Mouse (Mus musculus) bone marrow macrophage, adult 2 months (primary cell): ENCODE data around the gene Notch2. TPM values are rescaled to one million over a fixed set of nuclear protein-coding genes. Genes with fewer than 3 reads are reported as not detected.
"Not testable (repeated sequence)": the region's sequence is repeated elsewhere in the genome, so short reads cannot be mapped to it uniquely, and the experiment has no call there.

Experiments
- H3K27ac ChIP-seq: 2 replicates; pipeline ENCODE4 v1.5.1; 2012; ENCODE audit warnings: low read depth, low read length; ENCODE audit not compliant: insufficient read depth
- H3K4me1 ChIP-seq: 2 replicates; pipeline ENCODE4 v1.6.1; 2012; ENCODE audit warnings: low read length; ENCODE audit not compliant: control insufficient read depth, insufficient read depth
- H3K4me3 ChIP-seq: 2 replicates; pipeline ENCODE4 v1.5.1; 2012; ENCODE audit warnings: mild to moderate bottlenecking, low read length, moderate library complexity; ENCODE audit not compliant: insufficient read depth
- CTCF ChIP-seq: IDR thresholded peaks from 2 replicates; pipeline ENCODE4 v1.5.1; 2012; ENCODE audit warnings: low read depth, mild to moderate bottlenecking, low read length, moderate library complexity
- POLR2A ChIP-seq: IDR thresholded peaks from 2 replicates; pipeline ENCODE4 v1.6.1; 2012; ENCODE audit warnings: mild to moderate bottlenecking, low read depth, low read length, borderline replicate concordance
- polyA plus RNA-seq: library from polyadenylated mRNA; stranded (reverse); fragments of >200 nt; gene quantifications from 2 replicates; pipeline ENCODE4 v1.2.4, GENCODE M21; 2012; ENCODE audit not compliant: missing spikeins, insufficient read depth, insufficient read length

The Notch2 gene
- polyA plus RNA-seq, 1 experiment = 82.2 TPM

GRCm38 (mm10) chr3:98039666-98040456, 26.5 kb downstream of the Notch2 start:
- H3K27ac ChIP-seq = no peak overlapping the region
- TF ChIP-seq CTCF = 0 out of 2 replicates have a peak, but pooled peaks have one; percentile 2
- TF ChIP-seq POLR2A = no peak
- peaks cover 57% of the 10 kb centered on the region for H3K4me1 ChIP-seq
- H3K4me3 ChIP-seq = no peak overlapping the region

- peaks cover 56% of the 10 kb centered on the region for H3K4me1 ChIP-seq
- no peak overlapping the region for H3K4me3 ChIP-seq
- no peak overlapping the region for H3K27ac ChIP-seq
- no peak for TF ChIP-seq CTCF
- no peak for TF ChIP-seq POLR2A
These were observed 27.5 kb downstream of the Notch2 start for GRCm38 (mm10) chr3:98040836-98041235.

DNA sequence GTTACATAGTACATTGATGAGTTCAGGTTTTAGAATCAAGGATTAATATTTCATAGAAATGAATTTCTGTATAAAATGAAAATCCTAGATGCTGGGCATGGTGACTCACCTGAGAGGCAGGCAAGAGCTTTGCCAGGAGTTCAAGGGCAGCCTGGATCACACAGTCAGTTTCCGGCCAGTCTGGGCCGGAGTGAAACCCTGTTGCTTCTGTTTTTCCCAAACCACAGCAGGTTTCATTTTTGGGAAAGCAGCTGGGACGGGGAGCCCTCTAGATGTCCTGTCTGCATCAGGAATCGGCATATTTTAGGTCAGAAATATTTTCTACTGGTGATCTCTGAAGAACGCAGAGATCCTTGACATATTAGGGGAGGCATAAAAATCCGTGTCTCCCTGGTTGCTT, 29.0 kb downstream of the Notch2 start:
- TF ChIP-seq POLR2A (no peak), CTCF (no peak)
- H3K4me3 ChIP-seq = no peak overlapping the region
- peaks cover 67% of the 10 kb centered on the region for H3K4me1 ChIP-seq
- no peak overlapping the region for H3K27ac ChIP-seq

GRCm38 (mm10) chr3:98042955-98043456, 29.7 kb downstream of the Notch2 start:
- Histone ChIP-seq H3K4me3 (no peak overlapping the region), H3K27ac (no peak overlapping the region), H3K4me1 (peaks cover 72% of the 10 kb centered on the region)
- TF ChIP-seq CTCF (no peak), POLR2A (no peak)

DNA sequence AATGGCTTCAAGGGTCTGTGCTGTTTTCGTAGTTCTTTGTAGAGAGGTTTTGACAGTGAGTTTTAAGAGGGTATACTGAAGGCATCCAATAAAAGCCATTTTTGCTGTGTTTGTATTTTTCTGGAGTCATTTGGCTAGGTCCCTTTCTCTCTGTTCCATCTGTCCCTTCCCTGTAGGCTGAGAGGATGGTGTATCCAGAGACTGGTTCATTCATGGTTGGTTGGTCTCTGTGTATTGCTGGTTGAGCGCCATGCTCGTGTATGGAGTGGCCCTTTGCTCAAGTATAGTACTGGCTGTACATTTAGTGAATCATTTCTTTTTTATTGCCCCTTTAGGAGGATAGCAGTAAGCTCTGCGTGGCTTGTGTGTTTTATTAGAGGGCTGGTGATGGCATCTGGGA, 30.3 kb downstream of the Notch2 start:
- no peak overlapping the region for H3K27ac ChIP-seq
- peaks cover 67% of the 10 kb centered on the region for H3K4me1 ChIP-seq
- no peak for TF ChIP-seq POLR2A
- no peak for TF ChIP-seq CTCF
- no peak overlapping the region for H3K4me3 ChIP-seq

DNA sequence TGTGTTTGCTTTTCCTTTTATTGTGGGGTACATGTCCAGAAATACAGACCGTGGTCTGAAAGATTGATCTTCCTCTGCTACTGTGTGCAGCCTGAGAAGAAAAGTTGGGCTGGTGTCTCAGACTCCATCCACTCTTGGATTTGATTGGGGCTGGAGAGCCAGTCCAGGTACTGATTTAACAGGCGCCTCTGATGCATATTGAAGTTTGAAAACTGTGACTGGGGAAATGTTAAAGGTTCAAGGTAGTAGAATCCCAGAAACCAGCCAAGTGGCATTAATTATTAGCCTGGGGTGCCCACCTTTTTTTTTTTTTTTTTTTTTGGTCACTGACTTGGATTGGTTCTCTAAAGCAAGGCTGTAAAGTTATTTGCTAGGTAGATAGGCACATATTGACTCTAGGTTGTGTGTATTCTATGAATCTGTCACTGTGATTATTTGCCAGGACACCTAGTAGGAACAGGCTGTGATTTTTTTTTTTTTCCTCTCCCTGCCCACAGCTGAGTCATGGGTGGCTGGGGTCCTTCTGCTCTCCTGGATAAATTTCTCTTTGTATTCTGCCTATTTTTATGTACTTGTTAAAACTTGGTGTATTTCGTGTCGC, 31.5 kb downstream of the Notch2 start:
- H3K4me3 ChIP-seq = no peak overlapping the region
- no peak overlapping the region for H3K27ac ChIP-seq
- TF ChIP-seq POLR2A (no peak), CTCF (no peak)
- peaks cover 57% of the 10 kb centered on the region for H3K4me1 ChIP-seq

DNA sequence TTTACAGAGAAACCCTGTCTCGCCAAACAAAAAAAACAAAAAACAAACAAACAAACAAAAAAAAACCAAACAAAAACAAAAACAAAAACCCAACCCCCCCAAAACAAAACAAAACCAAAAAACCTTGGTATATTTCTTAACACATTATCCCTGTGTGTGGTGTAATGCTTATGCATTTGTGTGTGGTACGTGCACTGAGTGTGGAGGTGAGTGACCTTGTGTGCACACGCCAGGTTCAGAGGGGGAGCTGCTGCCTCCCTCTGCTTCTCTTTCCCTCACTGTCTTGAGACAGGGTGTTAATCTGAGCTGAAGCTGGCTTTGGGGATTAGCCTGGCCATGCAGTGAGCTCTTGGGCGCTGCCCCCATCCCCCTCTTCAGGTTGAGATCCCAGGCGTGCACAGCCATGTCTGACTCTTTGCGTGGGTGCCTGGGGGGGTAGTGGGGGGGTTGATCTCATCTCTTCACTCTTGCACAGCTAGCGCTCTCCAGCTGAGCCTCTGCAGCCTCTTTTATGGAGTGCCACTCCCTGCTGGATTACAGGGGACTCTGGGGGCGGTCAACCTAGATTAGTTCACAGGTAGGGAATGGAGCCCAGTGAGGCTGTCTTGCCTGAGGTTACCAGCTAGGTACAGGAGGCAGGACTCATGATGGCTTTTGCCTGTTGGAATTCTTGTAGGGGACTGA, 32.3 kb downstream of the Notch2 start:
- TF ChIP-seq POLR2A = no peak
- no peak for TF ChIP-seq CTCF
- Histone ChIP-seq H3K27ac (peak overlapping the region; percentile 70), H3K4me3 (no peak overlapping the region), H3K4me1 (peaks cover 59% of the 10 kb centered on the region)

GRCm38 (mm10) chr3:98046305-98046704, 33.0 kb downstream of the Notch2 start:
- TF ChIP-seq CTCF = no peak
- H3K4me1 ChIP-seq = peaks cover 63% of the 10 kb centered on the region
- peak overlapping the region; percentile 70 for H3K27ac ChIP-seq
- no peak overlapping the region for H3K4me3 ChIP-seq

GRCm38 (mm10) chr3:98049671-98050070, 36.3 kb downstream of the Notch2 start:
- H3K4me1 ChIP-seq = peaks cover 57% of the 10 kb centered on the region
- TF ChIP-seq POLR2A = no peak
- no peak for TF ChIP-seq CTCF
- H3K27ac ChIP-seq = no peak overlapping the region
- H3K4me3 ChIP-seq = no peak overlapping the region

- not testable (repeated sequence) for H3K4me3 ChIP-seq, H3K27ac ChIP-seq
- peaks cover 58% of the 10 kb centered on the region for H3K4me1 ChIP-seq
These were observed 36.8 kb downstream of the Notch2 start for GRCm38 (mm10) chr3:98050086-98050485.
